9 mouse cellular contexts compared by ENCODE assay signal in the genomic region with DNA sequence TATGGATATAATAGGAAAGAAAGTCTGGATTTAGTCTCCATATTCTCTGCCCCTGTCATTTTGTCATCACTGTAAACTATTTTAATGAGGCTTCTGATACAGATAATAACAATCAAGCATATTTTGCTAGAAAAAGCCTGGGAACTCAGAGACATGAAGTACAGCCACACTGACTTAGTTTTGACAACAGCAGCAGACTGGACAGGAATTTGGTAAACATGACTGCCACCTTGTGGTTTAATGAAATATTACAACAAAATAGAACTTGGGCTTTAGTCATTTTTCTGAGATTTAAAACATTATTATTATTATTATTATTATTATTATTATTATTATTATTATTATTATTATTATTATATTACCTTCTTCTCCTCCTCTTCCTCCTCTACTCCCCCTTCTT.
DNase-seq lines count a peak whose midpoint lies in the region; ATAC-seq and TF ChIP-seq lines count a peak whose summit lies in the region.
"Had no signal": no experiment of that assay in that cellular context is flagged by ENCODE, and none has a peak within 500 bp of the region (broad histone marks: within the 10 kb centered on the region; RNA-seq: fewer than 3 reads in every experiment).

No protein-coding gene starts in this region.

- TF ChIP-seq CTCF in kidney, postnatal 0 days (IDR thresholded peaks at IDR 0.05; ENCODE audit: low read depth) = peak; percentile 76
- no peak for TF ChIP-seq CTCF in G1E (IDR thresholded peaks at IDR 0.05; ENCODE audit: low read depth, low read length)

- H3K9ac ChIP-seq in kidney, postnatal 0 days (ENCODE audit: low read depth, low read length) = no peak overlapping the region
- H3K9ac ChIP-seq: embryonic facial prominence, embryonic 12.5 days had no signal

- H3K4me1 ChIP-seq in kidney, postnatal 0 days (replicated peaks; ENCODE audit: insufficient read depth, low read length) = no peaks in the 10 kb centered on the region
- no peaks in the 10 kb centered on the region for H3K4me1 ChIP-seq in G1E (ENCODE audit: insufficient read depth, low read depth, low read length)
- no peaks in the 10 kb centered on the region for H3K4me1 ChIP-seq in heart, embryonic 10.5 days
- H3K4me1 ChIP-seq: embryonic facial prominence, embryonic 12.5 days had no signal

- H3K4me2 ChIP-seq in kidney, postnatal 0 days (ENCODE audit: low read length) = no peak overlapping the region
- H3K4me2 ChIP-seq: embryonic facial prominence, embryonic 12.5 days had no signal

- H3K4me3 ChIP-seq in kidney, postnatal 0 days (replicated peaks; ENCODE audit: low read depth, low read length) = no peak overlapping the region
- H3K4me3 ChIP-seq in G1E (ENCODE audit: low read depth, low read length) = no peak overlapping the region
- no peak overlapping the region for H3K4me3 ChIP-seq in heart, embryonic 10.5 days
- H3K4me3 ChIP-seq: embryonic facial prominence, embryonic 12.5 days had no signal

- no peaks in the 10 kb centered on the region for H3K9me3 ChIP-seq in kidney, postnatal 0 days (replicated peaks; ENCODE audit: low read length)
- no peaks in the 10 kb centered on the region for H3K9me3 ChIP-seq in G1E (replicated peaks)
- no peaks in the 10 kb centered on the region for H3K9me3 ChIP-seq in heart, embryonic 10.5 days
- H3K9me3 ChIP-seq: embryonic facial prominence, embryonic 12.5 days had no signal

- no peaks in the 10 kb centered on the region for H3K36me3 ChIP-seq in kidney, postnatal 0 days (ENCODE audit: insufficient read depth, low read length)
- no peaks in the 10 kb centered on the region for H3K36me3 ChIP-seq in G1E (replicated peaks)
- no peaks in the 10 kb centered on the region for H3K36me3 ChIP-seq in heart, embryonic 10.5 days
- H3K36me3 ChIP-seq: embryonic facial prominence, embryonic 12.5 days had no signal

- peak; percentile 69 for DNase-seq in kidney, postnatal 0 days (ENCODE audit: low spot score)
- DNase-seq in kidney, postnatal 4 days = no peak
- DNase-seq in G1E (ENCODE audit: low spot score) = peak; percentile 3
- DNase-seq in urinary bladder, postnatal 10 days (ENCODE audit: low spot score) = no peak
- no peak for DNase-seq in heart, embryonic 10.5 days (ENCODE audit: low spot score)
- no peak for DNase-seq in ovary, postnatal 36 days (ENCODE audit: low spot score)

- no peak overlapping the region for H3K27ac ChIP-seq in kidney, postnatal 0 days
- no peak overlapping the region for H3K27ac ChIP-seq in heart, embryonic 10.5 days
- H3K27ac ChIP-seq: embryonic facial prominence, embryonic 12.5 days had no signal

- ATAC-seq in kidney, postnatal 0 days (replicated peaks; ENCODE audit: low FRiP score, low read depth) = 0 out of 2 replicates have a peak, but pooled peaks have one; percentile 52
- ATAC-seq in G1E (ENCODE audit: extremely low read depth, insufficient number of reproducible peaks, low FRiP score, poor library complexity, severe bottlenecking) = no peak
- peak; percentile 89 for ATAC-seq in common myeloid progenitor, adult 5-6 weeks (replicated peaks; ENCODE audit: low read depth, poor library complexity, severe bottlenecking)
- peak; percentile 90 for ATAC-seq in megakaryocyte, adult 5-6 weeks (ENCODE audit: poor library complexity, severe bottlenecking)

- H3K27me3 ChIP-seq in kidney, postnatal 0 days (ENCODE audit: insufficient read depth, low read length) = no peaks in the 10 kb centered on the region
- H3K27me3 ChIP-seq in G1E (ENCODE audit: insufficient read depth, low read length) = no peaks in the 10 kb centered on the region
- H3K27me3 ChIP-seq in heart, embryonic 10.5 days (ENCODE audit: insufficient read depth, poor library complexity, severe bottlenecking) = no peaks in the 10 kb centered on the region
- H3K27me3 ChIP-seq: embryonic facial prominence, embryonic 12.5 days had no signal

Comparison
In these comparisons a context has a peak if more than half of its experiments do, and no peak if none do; other contexts are left out.
1. DNase-seq: peak in kidney, postnatal 0 days (single experiment) and G1E (single experiment); none in kidney, postnatal 4 days (0 of 2), urinary bladder, postnatal 10 days (single experiment), heart, embryonic 10.5 days (single experiment) and ovary, postnatal 36 days (single experiment).